Mouse (Mus musculus): Measurements from ENCODE around the gene AI661453. TPM values are rescaled to one million over a fixed set of nuclear protein-coding genes. Genes with fewer than 3 reads are reported as not detected.
"Not testable (repeated sequence)": the region's sequence is repeated elsewhere in the genome, so short reads cannot be mapped to it uniquely, and the experiment has no call there.

The AI661453 gene
- polyA plus RNA-seq, 1 experiment from 2014 or later = 0.27 TPM

GRCm38 (mm10) chr17:47409897-47410861, 26.2 kb upstream of the AI661453 start:
- WGBS = 3% methylated on average over 72 of the region's 74 CpGs
- ATAC-seq (replicated peaks; ENCODE audit: low FRiP score) = not testable (repeated sequence)
- peaks cover 20% of the 10 kb centered on the region for H3K27me3 ChIP-seq (ENCODE audit: control insufficient read depth, insufficient read depth, low read length)

GRCm38 (mm10) chr17:47420195-47420594, 16.2 kb upstream of the AI661453 start:
- ATAC-seq (replicated peaks; ENCODE audit: low FRiP score) = no peak
- no peaks in the 10 kb centered on the region for H3K27me3 ChIP-seq (ENCODE audit: control insufficient read depth, insufficient read depth, low read length)
- no peak overlapping the region for H3K4me3 ChIP-seq (ENCODE audit: low read depth, low read length)
- WGBS = 79% methylated on average over 2 of the region's 2 CpGs
- DNase-seq (ENCODE audit: low spot score) = no peak
- no peak overlapping the region for H3K4me2 ChIP-seq (ENCODE audit: low read depth, low read length, severe bottlenecking)
- H3K4me1 ChIP-seq (replicated peaks; ENCODE audit: control insufficient read depth, insufficient read depth, low read length) = no peaks in the 10 kb centered on the region
- H3K9ac ChIP-seq (ENCODE audit: low read length) = no peak overlapping the region
- H3K9me3 ChIP-seq (ENCODE audit: control insufficient read depth, low read length) = no peaks in the 10 kb centered on the region
- no peaks in the 10 kb centered on the region for H3K36me3 ChIP-seq (ENCODE audit: control insufficient read depth, insufficient read depth, low read length)
- no peak overlapping the region for H3K27ac ChIP-seq (ENCODE audit: low read depth, low read length)

More at GRCm38 (mm10) chr17:47409897-47410861, 26.2 kb upstream of the AI661453 start:
- not testable (repeated sequence) for H3K36me3 ChIP-seq (ENCODE audit: control insufficient read depth, insufficient read depth, low read length); H3K27ac ChIP-seq (ENCODE audit: low read depth, low read length); DNase-seq (ENCODE audit: low spot score); H3K4me1 ChIP-seq (replicated peaks; ENCODE audit: control insufficient read depth, insufficient read depth, low read length); H3K9me3 ChIP-seq (ENCODE audit: control insufficient read depth, low read length)
- Histone ChIP-seq H3K4me2 (ENCODE audit: low read depth, low read length, severe bottlenecking) (peak overlapping the region; percentile 45), H3K4me3 (ENCODE audit: low read depth, low read length) (peak overlapping the region; percentile 22), H3K9ac (ENCODE audit: low read length) (peak overlapping the region; percentile 20; the same call in 1 of the 2 replicates)

- Histone ChIP-seq H3K27me3 (ENCODE audit: control insufficient read depth, insufficient read depth, low read length) (no peaks in the 10 kb centered on the region), H3K27ac (ENCODE audit: low read depth, low read length) (no peak overlapping the region), H3K9me3 (ENCODE audit: control insufficient read depth, low read length) (no peaks in the 10 kb centered on the region), H3K4me3 (ENCODE audit: low read depth, low read length) (no peak overlapping the region), H3K36me3 (ENCODE audit: control insufficient read depth, insufficient read depth, low read length) (no peaks in the 10 kb centered on the region), H3K9ac (ENCODE audit: low read length) (no peak overlapping the region), H3K4me2 (ENCODE audit: low read depth, low read length, severe bottlenecking) (no peak overlapping the region), H3K4me1 (replicated peaks; ENCODE audit: control insufficient read depth, insufficient read depth, low read length) (no peaks in the 10 kb centered on the region)
- DNase-seq (ENCODE audit: low spot score) = no peak
- no peak for ATAC-seq (replicated peaks; ENCODE audit: low FRiP score)
- 76% methylated on average over 3 of the region's 3 CpGs for WGBS
These were observed 14.8 kb upstream of the AI661453 start for GRCm38 (mm10) chr17:47421566-47421965.

GRCm38 (mm10) chr17:47422616-47423015, 13.8 kb upstream of the AI661453 start:
- DNase-seq (ENCODE audit: low spot score); H3K4me3 ChIP-seq (ENCODE audit: low read depth, low read length); H3K4me2 ChIP-seq (ENCODE audit: low read depth, low read length, severe bottlenecking); H3K4me1 ChIP-seq (replicated peaks; ENCODE audit: control insufficient read depth, insufficient read depth, low read length); H3K27me3 ChIP-seq (ENCODE audit: control insufficient read depth, insufficient read depth, low read length); ATAC-seq (replicated peaks; ENCODE audit: low FRiP score); H3K27ac ChIP-seq (ENCODE audit: low read depth, low read length); H3K36me3 ChIP-seq (ENCODE audit: control insufficient read depth, insufficient read depth, low read length); H3K9me3 ChIP-seq (ENCODE audit: control insufficient read depth, low read length); H3K9ac ChIP-seq (ENCODE audit: low read length): not testable (repeated sequence)
- WGBS = 96% methylated on average over 1 of the region's 1 CpGs

- H3K4me2 ChIP-seq (ENCODE audit: low read depth, low read length, severe bottlenecking) = no peak overlapping the region
- ATAC-seq (replicated peaks; ENCODE audit: low FRiP score) (no peak), DNase-seq (ENCODE audit: low spot score) (no peak)
- WGBS = 87% methylated on average over 6 of the region's 6 CpGs
- H3K27ac ChIP-seq (ENCODE audit: low read depth, low read length) = no peak overlapping the region
- H3K4me1 ChIP-seq (replicated peaks; ENCODE audit: control insufficient read depth, insufficient read depth, low read length) = no peaks in the 10 kb centered on the region; the same call in 1 of the 2 replicates
- no peaks in the 10 kb centered on the region for H3K9me3 ChIP-seq (ENCODE audit: control insufficient read depth, low read length)
- H3K9ac ChIP-seq (ENCODE audit: low read length) = no peak overlapping the region
- no peaks in the 10 kb centered on the region for H3K27me3 ChIP-seq (ENCODE audit: control insufficient read depth, insufficient read depth, low read length)
- H3K4me3 ChIP-seq (ENCODE audit: low read depth, low read length) = no peak overlapping the region
- H3K36me3 ChIP-seq (ENCODE audit: control insufficient read depth, insufficient read depth, low read length) = no peaks in the 10 kb centered on the region
These were observed 12.2 kb upstream of the AI661453 start for GRCm38 (mm10) chr17:47424186-47424585.

GRCm38 (mm10) chr17:47427316-47427715, 9.1 kb upstream of the AI661453 start:
- ATAC-seq (replicated peaks; ENCODE audit: low FRiP score) = no peak
- Histone ChIP-seq H3K27me3 (ENCODE audit: control insufficient read depth, insufficient read depth, low read length) (no peaks in the 10 kb centered on the region; the same call in 1 of the 2 replicates), H3K4me1 (replicated peaks; ENCODE audit: control insufficient read depth, insufficient read depth, low read length) (no peaks in the 10 kb centered on the region; the same call in 1 of the 2 replicates), H3K9me3 (ENCODE audit: control insufficient read depth, low read length) (no peaks in the 10 kb centered on the region), H3K4me3 (ENCODE audit: low read depth, low read length) (no peak overlapping the region), H3K36me3 (ENCODE audit: control insufficient read depth, insufficient read depth, low read length) (no peaks in the 10 kb centered on the region), H3K9ac (ENCODE audit: low read length) (no peak overlapping the region), H3K4me2 (ENCODE audit: low read depth, low read length, severe bottlenecking) (no peak overlapping the region), H3K27ac (ENCODE audit: low read depth, low read length) (no peak overlapping the region)
- 71% methylated on average over 6 of the region's 6 CpGs for WGBS
- DNase-seq (ENCODE audit: low spot score) = no peak

- H3K9me3 ChIP-seq (ENCODE audit: control insufficient read depth, low read length) = no peaks in the 10 kb centered on the region
- ATAC-seq (replicated peaks; ENCODE audit: low FRiP score) (peak; percentile 64), DNase-seq (ENCODE audit: low spot score) (peak; percentile 73)
- no peak overlapping the region for H3K4me3 ChIP-seq (ENCODE audit: low read depth, low read length)
- H3K9ac ChIP-seq (ENCODE audit: low read length) = no peak overlapping the region
- no peak overlapping the region for H3K4me2 ChIP-seq (ENCODE audit: low read depth, low read length, severe bottlenecking)
- H3K4me1 ChIP-seq (replicated peaks; ENCODE audit: control insufficient read depth, insufficient read depth, low read length) = no peaks in the 10 kb centered on the region; the same call in 1 of the 2 replicates
- no peaks in the 10 kb centered on the region for H3K36me3 ChIP-seq (ENCODE audit: control insufficient read depth, insufficient read depth, low read length)
- no peaks in the 10 kb centered on the region; the same call in 1 of the 2 replicates for H3K27me3 ChIP-seq (ENCODE audit: control insufficient read depth, insufficient read depth, low read length)
- 6% methylated on average over 8 of the region's 8 CpGs for WGBS
- no peak overlapping the region for H3K27ac ChIP-seq (ENCODE audit: low read depth, low read length)
These were observed 7.5 kb upstream of the AI661453 start for GRCm38 (mm10) chr17:47428831-47429304.

GRCm38 (mm10) chr17:47430815-47431214, 5.6 kb upstream of the AI661453 start:
- ATAC-seq (replicated peaks; ENCODE audit: low FRiP score) = no peak
- H3K27me3 ChIP-seq (ENCODE audit: control insufficient read depth, insufficient read depth, low read length) = no peaks in the 10 kb centered on the region; the same call in 1 of the 2 replicates
- H3K9ac ChIP-seq (ENCODE audit: low read length) = no peak overlapping the region
- no peaks in the 10 kb centered on the region for H3K9me3 ChIP-seq (ENCODE audit: control insufficient read depth, low read length)
- no peak overlapping the region for H3K4me3 ChIP-seq (ENCODE audit: low read depth, low read length)
- no peaks in the 10 kb centered on the region; the same call in 1 of the 2 replicates for H3K4me1 ChIP-seq (replicated peaks; ENCODE audit: control insufficient read depth, insufficient read depth, low read length)
- 79% methylated on average over 5 of the region's 5 CpGs for WGBS
- no peak for DNase-seq (ENCODE audit: low spot score)
- no peak overlapping the region for H3K27ac ChIP-seq (ENCODE audit: low read depth, low read length)
- no peaks in the 10 kb centered on the region for H3K36me3 ChIP-seq (ENCODE audit: control insufficient read depth, insufficient read depth, low read length)
- H3K4me2 ChIP-seq (ENCODE audit: low read depth, low read length, severe bottlenecking) = no peak overlapping the region

Data from forebrain, embryonic 11.5 days (tissue).